Mouse (Mus musculus): ENCODE results near the gene Jam2. TPM values are rescaled to one million over a fixed set of nuclear protein-coding genes. Genes with fewer than 3 reads are reported as not detected.

Gene Jam2
- 22.8 and 23.1 TPM in 2 replicates for polyA plus RNA-seq (2015; fragmentation: Nextera tagmentation; extraction: Ambion mirVana)

GRCm38 (mm10) chr16:84774003-84774703 lies at the start of gene Jam2:
Gene Jam2, plus strand, starts transcription at chr16:84774123.
- Histone ChIP-seq H3K27ac (peak within 1 kb of the TSS; percentile 87), H3K4me2 (peak within 1 kb of the TSS; percentile 98), H3K9me3 (no peaks in the 10 kb centered on the region), H3K36me3 (replicated peaks) (no peaks in the 10 kb centered on the region), H3K27me3 (replicated peaks) (no peaks in the 10 kb centered on the region), H3K9ac (peak within 1 kb of the TSS; percentile 77), H3K4me3 (peak within 1 kb of the TSS; percentile 79), H3K4me1 (peaks cover 24% of the 10 kb centered on the region)
- ATAC-seq (replicated peaks) = peak; percentile 88
- WGBS = under 1% methylated on average over 43 of the region's 43 CpGs

- H3K4me3 ChIP-seq = peak overlapping the region; percentile 80
- peaks cover 3% of the 10 kb centered on the region; the same call in 1 of the 2 replicates for H3K36me3 ChIP-seq (replicated peaks)
- H3K9ac ChIP-seq = peak overlapping the region; percentile 84
- peak overlapping the region; percentile 72 for H3K4me2 ChIP-seq
- peaks cover 11% of the 10 kb centered on the region for H3K4me1 ChIP-seq
- H3K27ac ChIP-seq = peak overlapping the region; percentile 71
- ATAC-seq (replicated peaks) = peak; percentile 80
- WGBS = under 1% methylated on average over 15 of the region's 15 CpGs
- H3K9me3 ChIP-seq = no peaks in the 10 kb centered on the region
- H3K27me3 ChIP-seq (replicated peaks) = no peaks in the 10 kb centered on the region
Observed at GRCm38 (mm10) chr16:84734806-84735165, 39.1 kb upstream of the Jam2 start.

- H3K4me2 ChIP-seq = peak within 1 kb of the TSS; percentile 72
Observed at GRCm38 (mm10) chr16:84735166-84736105, 38.5 kb upstream of the Jam2 start, which contains the start of gene Mrpl39. Gene Mrpl39, minus strand, starts transcription at chr16:84735742.

GRCm38 (mm10) chr16:84737358-84737757 lies 36.6 kb upstream of the Jam2 start:
- Histone ChIP-seq H3K9me3 (no peaks in the 10 kb centered on the region), H3K4me2 (no peak overlapping the region), H3K4me3 (no peak overlapping the region), H3K4me1 (peaks cover 11% of the 10 kb centered on the region), H3K9ac (no peak overlapping the region), H3K36me3 (replicated peaks) (no peaks in the 10 kb centered on the region), H3K27ac (no peak overlapping the region), H3K27me3 (replicated peaks) (no peaks in the 10 kb centered on the region)
- no peak for ATAC-seq (replicated peaks)
- WGBS = 82% methylated on average over 3 of the region's 3 CpGs

More at GRCm38 (mm10) chr16:84735166-84736105, 38.5 kb upstream of the Jam2 start, which contains the start of gene Mrpl39:
- under 1% methylated on average over 66 of the region's 66 CpGs for WGBS
- Histone ChIP-seq H3K36me3 (replicated peaks) (no peaks in the 10 kb centered on the region; the same call in 1 of the 2 replicates), H3K9me3 (no peaks in the 10 kb centered on the region), H3K4me1 (peaks cover 11% of the 10 kb centered on the region), H3K27me3 (replicated peaks) (no peaks in the 10 kb centered on the region), H3K9ac (peak within 1 kb of the TSS; percentile 84), H3K4me3 (peak within 1 kb of the TSS; percentile 80), H3K27ac (peak within 1 kb of the TSS; percentile 71)
- peak; percentile 99 for ATAC-seq (replicated peaks)

- no peak overlapping the region for H3K4me3 ChIP-seq
Observed at GRCm38 (mm10) chr16:84744703-84745490, 29.0 kb upstream of the Jam2 start.

GRCm38 (mm10) chr16:84745721-84746306 lies 28.1 kb upstream of the Jam2 start:
- H3K9ac ChIP-seq = no peak overlapping the region
- no peak overlapping the region for H3K4me2 ChIP-seq
- ATAC-seq (replicated peaks) = no peak
- no peaks in the 10 kb centered on the region for H3K4me1 ChIP-seq
- H3K36me3 ChIP-seq (replicated peaks) = no peaks in the 10 kb centered on the region
- no peak overlapping the region for H3K27ac ChIP-seq
- H3K4me3 ChIP-seq = no peak overlapping the region
- H3K27me3 ChIP-seq (replicated peaks) = no peaks in the 10 kb centered on the region
- no peaks in the 10 kb centered on the region for H3K9me3 ChIP-seq
- WGBS = 74% methylated on average over 6 of the region's 6 CpGs

More at GRCm38 (mm10) chr16:84744703-84745490, 29.0 kb upstream of the Jam2 start:
- Histone ChIP-seq H3K27me3 (replicated peaks) (no peaks in the 10 kb centered on the region), H3K36me3 (replicated peaks) (no peaks in the 10 kb centered on the region), H3K9me3 (no peaks in the 10 kb centered on the region), H3K4me1 (no peaks in the 10 kb centered on the region), H3K27ac (no peak overlapping the region), H3K4me2 (no peak overlapping the region), H3K9ac (no peak overlapping the region)
- no peak for ATAC-seq (replicated peaks)
- 63% methylated on average over 10 of the region's 10 CpGs for whole genome bisulfite sequencing

GRCm38 (mm10) chr16:84767956-84768355 lies 6.0 kb upstream of the Jam2 start:
- Histone ChIP-seq H3K4me2 (no peak overlapping the region), H3K27me3 (replicated peaks) (no peaks in the 10 kb centered on the region), H3K4me1 (peaks cover 3% of the 10 kb centered on the region; the same call in 1 of the 2 replicates), H3K27ac (no peak overlapping the region), H3K9ac (no peak overlapping the region), H3K36me3 (replicated peaks) (no peaks in the 10 kb centered on the region), H3K9me3 (no peaks in the 10 kb centered on the region), H3K4me3 (no peak overlapping the region)
- WGBS = 86% methylated on average over 8 of the region's 8 CpGs
- no peak for ATAC-seq (replicated peaks)

- H3K36me3 ChIP-seq (replicated peaks) = no peaks in the 10 kb centered on the region
- H3K9ac ChIP-seq = no peak overlapping the region
- no peak overlapping the region for H3K27ac ChIP-seq
- no peak overlapping the region for H3K4me2 ChIP-seq
- peaks cover 10% of the 10 kb centered on the region; the same call in 1 of the 2 replicates for H3K4me1 ChIP-seq
- no peak overlapping the region for H3K4me3 ChIP-seq
- no peaks in the 10 kb centered on the region for H3K9me3 ChIP-seq
- 56% methylated on average over 4 of the region's 4 CpGs for WGBS
- no peaks in the 10 kb centered on the region for H3K27me3 ChIP-seq (replicated peaks)
- ATAC-seq (replicated peaks) = no peak
Observed at GRCm38 (mm10) chr16:84769182-84769581, 4.7 kb upstream of the Jam2 start.

- Histone ChIP-seq H3K4me2 (no peak overlapping the region), H3K9me3 (no peaks in the 10 kb centered on the region), H3K9ac (no peak overlapping the region), H3K36me3 (replicated peaks) (no peaks in the 10 kb centered on the region), H3K27me3 (replicated peaks) (no peaks in the 10 kb centered on the region), H3K4me3 (no peak overlapping the region), H3K4me1 (peaks cover 12% of the 10 kb centered on the region), H3K27ac (no peak overlapping the region)
- 86% methylated on average over 19 of the region's 19 CpGs for WGBS
- no peak for ATAC-seq (replicated peaks)
Observed at GRCm38 (mm10) chr16:84769619-84770464, 4.1 kb upstream of the Jam2 start.

GRCm38 (mm10) chr16:84770891-84771290 lies 3.0 kb upstream of the Jam2 start:
- H3K27ac ChIP-seq = no peak overlapping the region
- no peaks in the 10 kb centered on the region for H3K9me3 ChIP-seq
- H3K4me3 ChIP-seq = no peak overlapping the region
- ATAC-seq (replicated peaks) = no peak
- 91% methylated on average over 7 of the region's 7 CpGs for WGBS
- H3K9ac ChIP-seq = no peak overlapping the region
- H3K27me3 ChIP-seq (replicated peaks) = no peaks in the 10 kb centered on the region
- no peak overlapping the region for H3K4me2 ChIP-seq
- H3K4me1 ChIP-seq = peaks cover 18% of the 10 kb centered on the region
- H3K36me3 ChIP-seq (replicated peaks) = no peaks in the 10 kb centered on the region

- Histone ChIP-seq H3K4me2 (no peak overlapping the region), H3K27me3 (replicated peaks) (no peaks in the 10 kb centered on the region), H3K9ac (no peak overlapping the region), H3K9me3 (no peaks in the 10 kb centered on the region), H3K4me1 (peaks cover 21% of the 10 kb centered on the region), H3K36me3 (replicated peaks) (no peaks in the 10 kb centered on the region), H3K27ac (no peak overlapping the region), H3K4me3 (no peak overlapping the region)
- WGBS = 94% methylated on average over 2 of the region's 2 CpGs
- ATAC-seq (replicated peaks) = no peak
Observed at GRCm38 (mm10) chr16:84771461-84771860, 2.5 kb upstream of the Jam2 start.
